Mouse (Mus musculus) layer of hippocampus, postnatal 10 days (tissue): ENCODE measurements at regions not wholly inside any gene's neighbourhood (a gene's known extent, or its start where the extent isn't known, plus 50 kb on each side); places are given as distances from the start of the nearest gene placed in this dataset.

ENCODE experiments used
- DNase-seq, 2 experiments: peaks; one replicate each; pipeline ENCODE4 v3.0.0; 2021; ENCODE audit warnings: low spot score in 2 of 2

DNA sequence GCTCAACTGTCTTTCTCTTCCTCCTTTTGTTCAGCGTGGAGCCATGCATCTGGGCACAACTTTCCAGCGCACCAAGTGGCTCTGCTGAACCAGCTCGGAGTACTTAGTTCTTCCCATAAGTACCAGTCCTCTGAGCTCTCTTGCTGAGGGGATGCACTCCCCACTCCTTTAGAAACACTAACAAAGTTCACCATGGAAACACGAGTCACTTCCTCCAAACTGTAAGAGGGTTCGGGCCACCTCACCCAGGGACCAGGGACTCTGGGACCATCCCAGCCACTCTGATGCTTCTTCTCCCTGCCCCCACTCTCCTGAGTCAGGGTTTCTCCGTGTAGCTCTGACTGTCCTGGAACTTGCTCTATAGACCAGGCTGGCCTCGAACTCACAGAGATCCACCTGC lies 107.0 kb upstream of the 1700021F07Rik start:
- no peak for DNase-seq

DNA sequence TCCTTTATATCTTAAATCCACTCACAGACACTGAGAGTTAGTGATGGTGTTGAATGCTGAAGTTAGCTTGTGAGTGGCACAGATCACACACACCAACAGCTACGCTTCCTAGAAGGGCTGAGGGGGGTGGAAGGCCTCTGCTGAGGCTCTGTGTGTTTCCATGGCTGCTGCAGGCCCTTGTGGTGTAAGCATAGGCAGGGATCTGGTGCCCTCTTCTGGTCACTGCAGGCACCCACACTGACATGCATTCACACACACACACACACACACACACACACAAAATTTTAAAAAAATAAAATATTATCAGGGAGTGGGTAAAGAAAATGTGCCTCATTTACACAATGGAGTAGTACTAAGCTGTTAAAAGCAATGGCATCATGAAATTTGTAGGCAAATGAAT lies 105.5 kb upstream of the 1700021F07Rik start:
- no peak for DNase-seq

DNA sequence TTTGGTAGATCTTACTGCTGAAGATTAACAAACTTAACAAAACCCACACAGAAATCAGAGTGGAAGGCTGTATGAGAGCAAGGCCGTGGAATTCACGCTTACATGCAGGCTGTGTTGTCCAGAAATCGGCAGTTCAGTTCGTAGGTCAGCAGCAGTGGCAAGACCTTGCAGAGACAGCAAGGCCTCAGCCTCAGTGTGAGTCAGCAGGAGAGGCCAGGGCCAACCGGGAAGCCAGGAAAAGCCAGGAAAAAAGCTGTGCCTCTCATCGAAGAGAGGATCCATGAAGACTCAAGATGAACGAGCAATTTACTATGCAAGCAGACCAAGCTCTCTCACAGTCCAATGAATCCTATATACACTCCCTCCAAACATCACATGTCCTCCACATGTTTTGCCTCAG lies 103.4 kb upstream of the 1700021F07Rik start:
- no peak for DNase-seq

DNA sequence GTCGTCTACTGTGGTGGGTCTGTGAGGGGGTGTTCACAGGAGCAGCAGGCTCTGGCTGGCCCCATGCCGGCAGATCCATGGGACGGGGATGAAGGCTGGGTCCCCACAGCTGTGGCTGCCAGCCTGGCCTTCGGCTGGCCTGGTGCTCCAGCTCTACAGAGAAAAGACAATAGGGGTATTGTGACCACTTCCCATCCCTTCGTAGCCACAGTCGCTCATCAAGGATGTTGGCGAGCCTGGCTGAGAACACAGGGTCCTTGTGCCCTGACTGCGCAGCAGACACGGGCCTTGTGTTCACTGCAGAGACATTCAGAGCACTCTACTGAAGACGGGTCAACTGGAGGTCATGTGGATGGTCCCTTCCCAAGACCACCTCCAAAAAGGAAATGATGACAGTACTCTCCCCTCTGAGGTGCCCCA lies 102.4 kb upstream of the 1700021F07Rik start:
- DNase-seq = peak; percentile 39 to 60

DNA sequence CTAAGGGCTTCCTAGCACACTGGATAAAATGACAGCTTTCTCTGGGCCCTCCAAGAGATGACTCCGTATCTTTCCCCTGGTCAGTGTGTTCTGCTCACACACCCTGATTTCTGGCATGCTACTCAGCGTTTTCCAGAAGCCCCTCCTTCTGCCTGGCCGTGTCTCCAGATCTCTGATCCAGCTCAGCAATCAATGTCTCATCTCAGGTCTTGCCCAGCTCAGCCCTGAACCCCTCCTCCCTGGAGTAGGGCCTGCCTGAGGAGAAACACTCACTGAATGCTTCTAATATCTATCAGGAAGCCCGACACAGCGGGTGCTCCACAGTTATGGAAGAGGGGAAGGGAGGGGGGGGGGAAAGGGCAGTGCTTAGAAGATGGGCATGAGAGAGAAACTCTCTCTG lies 101.9 kb upstream of the 1700021F07Rik start:
- no peak for DNase-seq

DNA sequence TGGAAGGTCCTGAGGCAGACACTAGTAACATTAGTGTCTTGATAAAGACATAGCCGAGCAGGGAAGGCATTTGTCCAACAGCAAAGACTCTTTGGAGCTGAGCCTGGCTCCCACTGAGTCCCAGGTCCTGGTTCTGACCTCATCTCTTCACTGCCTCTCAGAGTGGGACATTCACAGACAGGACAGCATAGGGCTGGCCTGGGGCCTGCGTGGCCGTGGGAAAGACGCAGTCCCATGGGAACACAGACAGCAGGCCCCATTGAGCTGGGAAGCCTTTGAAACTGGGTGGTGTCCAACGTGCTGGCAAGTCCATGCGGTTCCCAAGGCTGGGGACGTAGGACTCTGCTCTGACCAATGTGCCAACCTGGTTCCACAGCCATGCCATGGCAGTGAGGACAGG lies 97.5 kb upstream of the 1700021F07Rik start:
- peak; percentile 41 to 45 for DNase-seq

DNA sequence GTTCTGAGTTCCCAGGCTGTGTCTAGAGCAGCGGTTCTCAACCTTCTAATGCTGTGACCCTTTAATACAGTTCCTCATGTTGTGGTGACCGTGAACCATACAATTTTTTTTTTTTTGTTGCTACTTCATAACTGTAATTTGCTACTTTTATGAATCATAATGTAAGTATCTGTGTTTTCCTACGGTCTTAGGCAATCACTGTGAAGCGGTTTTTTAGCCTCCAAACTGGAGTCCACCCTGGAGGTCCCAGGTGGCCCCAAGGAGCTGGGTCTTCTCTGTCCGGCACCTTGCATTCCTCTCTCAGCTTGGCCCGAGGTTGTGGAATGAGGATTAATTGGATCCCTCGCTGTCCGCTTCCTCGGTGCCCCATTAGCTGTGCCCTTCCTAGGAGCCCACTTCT lies 96.6 kb upstream of the 1700021F07Rik start:
- DNase-seq = no peak

DNA sequence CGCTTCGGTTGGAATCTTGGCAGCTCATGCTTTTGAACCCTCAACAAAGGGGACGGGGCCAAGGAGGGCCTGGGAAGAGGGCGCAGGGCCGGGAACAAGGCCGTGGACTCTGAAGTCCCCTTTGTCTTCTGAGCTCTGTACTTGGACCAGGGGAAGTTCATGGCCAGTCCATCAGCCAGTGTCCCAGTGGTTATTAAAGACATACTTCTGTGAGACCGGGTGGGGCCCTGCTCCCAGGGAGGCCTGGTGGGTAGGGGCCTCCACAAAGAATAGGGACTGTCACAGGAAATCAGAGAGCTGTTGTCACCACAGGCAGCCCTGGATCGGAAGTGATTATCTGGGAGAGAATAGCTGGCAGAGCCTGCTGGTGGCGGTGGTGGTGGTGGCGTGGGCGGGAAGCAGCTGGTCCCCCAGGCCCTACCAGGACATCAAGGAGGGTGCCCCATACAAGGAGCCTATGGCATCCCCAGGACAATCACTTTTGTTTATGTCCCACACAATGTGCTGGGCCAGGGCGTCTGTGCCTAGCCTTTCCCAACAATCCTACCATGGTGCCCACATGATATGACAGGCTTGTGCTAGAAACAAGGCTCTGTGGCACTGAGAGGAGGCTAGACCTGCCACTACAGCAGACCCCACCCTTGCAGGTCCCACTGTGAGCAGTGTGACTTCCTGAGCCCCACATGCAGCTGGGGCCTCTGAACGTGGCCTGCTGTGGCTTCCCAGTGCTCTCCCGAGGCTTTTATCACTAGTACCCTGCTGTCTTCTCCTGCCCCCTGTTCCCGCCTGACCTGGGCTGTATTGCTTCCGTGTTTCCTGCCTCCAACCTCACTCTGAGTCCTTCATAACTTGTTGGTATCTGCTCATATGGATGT lies 96.0 kb upstream of the 1700021F07Rik start:
- DNase-seq = peak; percentile 31 to 43

DNA sequence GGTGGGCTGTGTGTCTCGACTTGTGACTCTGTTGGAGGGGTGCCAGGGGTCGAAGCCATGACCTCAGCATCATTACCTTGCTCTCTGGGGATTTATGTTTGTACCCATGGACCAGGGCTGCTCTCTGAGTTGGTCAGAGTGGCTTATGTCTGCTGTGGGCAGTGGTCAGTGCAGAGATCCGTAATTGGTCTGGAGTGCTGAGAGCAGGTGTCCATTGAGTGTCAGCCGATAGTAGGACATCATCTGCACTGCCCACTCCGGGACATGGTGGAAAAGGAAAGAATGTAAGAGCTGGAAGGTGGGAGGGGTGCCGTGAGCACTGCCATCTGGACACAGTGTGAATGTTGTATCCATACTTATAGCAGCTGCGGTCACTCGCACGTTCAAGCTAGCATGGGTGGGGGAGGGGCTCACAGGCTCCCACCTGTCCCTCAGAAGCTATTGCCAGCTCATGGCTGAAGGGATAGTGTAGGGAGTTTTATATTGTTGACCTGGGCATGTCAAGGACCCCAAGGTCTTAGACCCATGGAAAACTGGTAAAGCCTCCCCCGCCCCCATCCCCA lies 94.4 kb upstream of the 1700021F07Rik start:
- no peak for DNase-seq

DNA sequence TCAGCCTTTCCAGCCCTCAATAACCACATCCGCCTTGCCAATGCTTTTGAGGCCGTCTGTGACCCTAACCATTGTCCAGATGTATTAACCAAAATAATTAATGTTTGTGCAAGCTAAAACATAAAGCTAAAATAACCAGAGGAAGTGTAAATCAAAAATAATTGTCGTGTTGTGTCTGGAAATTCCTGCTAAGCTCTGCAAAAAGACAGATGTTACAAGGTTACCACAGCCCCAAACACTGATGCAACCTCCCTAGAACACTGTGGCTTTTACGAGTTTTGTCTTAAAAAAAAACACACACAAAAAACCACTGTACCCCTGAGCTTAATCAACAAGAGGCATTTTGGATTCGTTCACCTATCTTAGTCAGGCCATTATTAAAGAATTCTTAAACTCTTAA lies 90.5 kb upstream of the 1700021F07Rik start:
- no peak for DNase-seq

DNA sequence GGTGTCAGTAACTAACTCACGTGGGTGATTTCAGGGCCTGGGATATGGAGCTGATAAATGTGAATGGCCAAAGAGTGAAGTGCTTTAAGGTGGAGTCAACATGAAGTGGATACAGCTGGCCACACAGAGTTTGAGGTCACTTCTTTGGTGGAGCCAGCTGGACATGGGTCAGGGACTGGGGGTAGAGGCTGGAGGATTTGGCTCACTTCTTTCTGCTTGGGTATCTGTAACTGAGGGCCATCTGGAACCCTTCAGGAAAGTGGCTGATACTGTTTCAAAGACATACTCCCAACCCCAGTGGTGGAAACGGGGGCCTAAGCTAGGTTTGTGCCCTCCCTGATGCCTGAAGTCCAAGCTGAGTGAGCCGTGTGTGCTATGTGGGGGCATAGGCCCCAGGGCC lies 90.1 kb upstream of the 1700021F07Rik start:
- no peak for DNase-seq

DNA sequence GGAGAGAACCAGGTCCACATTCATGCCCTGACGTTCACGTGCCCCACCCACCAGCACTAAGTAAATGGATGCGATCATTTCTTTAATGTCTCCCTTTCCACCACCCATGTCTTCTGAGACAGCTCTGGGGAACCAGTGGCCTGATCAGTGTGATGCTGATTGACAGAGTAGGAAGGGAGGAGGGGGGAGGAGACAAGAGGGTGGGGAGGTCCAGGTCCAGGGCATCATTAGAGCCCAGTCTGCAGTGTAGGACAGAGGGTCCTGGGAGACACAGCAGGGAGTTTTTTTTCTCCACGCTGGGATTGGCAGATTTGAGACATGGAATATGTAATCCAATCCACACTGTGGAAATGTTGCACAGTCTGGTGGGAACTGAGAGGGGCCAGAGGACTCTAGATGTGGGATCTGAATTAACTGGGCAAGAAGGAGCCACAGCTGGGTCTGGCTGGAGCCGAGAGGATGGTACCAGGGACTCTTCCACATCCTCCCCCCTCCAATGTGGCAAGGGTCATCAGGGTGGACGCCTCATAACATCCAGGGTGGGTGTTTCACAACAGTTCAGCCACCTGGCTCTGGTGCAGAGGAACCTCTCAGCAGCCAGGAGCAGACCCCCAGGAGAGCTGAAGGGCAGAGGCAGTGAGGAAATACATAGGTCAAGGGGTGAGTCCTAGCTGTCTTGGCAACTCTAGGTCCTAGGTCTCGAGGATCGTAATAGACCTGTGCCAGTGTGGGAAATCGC lies 89.3 kb upstream of the 1700021F07Rik start:
- no peak for DNase-seq

DNA sequence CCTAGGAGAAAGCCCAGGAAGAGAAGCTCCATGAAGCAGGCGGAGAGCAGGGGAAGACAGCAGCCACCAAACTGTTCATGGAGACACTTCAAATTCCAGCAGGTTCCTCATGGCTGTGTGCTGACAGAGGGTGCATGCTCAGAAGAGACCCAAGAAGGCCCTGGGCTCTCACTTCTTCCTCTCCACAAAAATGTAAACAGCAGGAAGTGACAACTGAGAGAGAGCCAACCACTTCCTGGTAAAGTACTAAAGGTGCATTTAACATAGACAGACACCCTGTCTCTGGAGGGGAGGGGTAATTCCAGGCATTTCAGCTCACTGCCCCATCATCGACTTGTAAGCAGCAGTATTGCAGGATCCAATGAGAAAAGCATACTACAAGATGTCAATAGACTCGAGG lies 85.8 kb upstream of the 1700021F07Rik start:
- no peak for DNase-seq

DNA sequence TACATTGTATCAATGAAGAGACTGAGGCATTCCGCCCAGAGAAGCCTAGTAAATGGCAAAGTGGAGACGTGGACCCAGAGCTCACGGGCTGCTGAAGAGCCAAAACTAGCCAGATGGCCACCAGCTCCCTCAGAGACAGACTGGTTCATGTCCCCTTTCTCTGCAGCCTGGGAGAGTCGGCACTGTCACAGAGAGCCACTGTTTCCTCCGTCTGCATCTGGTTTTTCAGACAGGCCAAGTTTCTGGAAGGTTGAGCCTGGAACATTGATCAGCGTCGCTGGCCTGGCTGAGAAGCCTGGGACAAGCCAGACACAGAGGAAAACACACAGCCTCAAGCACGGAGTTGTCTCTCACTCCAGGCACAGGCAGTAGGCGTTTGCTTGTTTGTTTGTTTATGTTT lies 83.4 kb upstream of the 1700021F07Rik start:
- peak; percentile 31 to 36 for DNase-seq

DNA sequence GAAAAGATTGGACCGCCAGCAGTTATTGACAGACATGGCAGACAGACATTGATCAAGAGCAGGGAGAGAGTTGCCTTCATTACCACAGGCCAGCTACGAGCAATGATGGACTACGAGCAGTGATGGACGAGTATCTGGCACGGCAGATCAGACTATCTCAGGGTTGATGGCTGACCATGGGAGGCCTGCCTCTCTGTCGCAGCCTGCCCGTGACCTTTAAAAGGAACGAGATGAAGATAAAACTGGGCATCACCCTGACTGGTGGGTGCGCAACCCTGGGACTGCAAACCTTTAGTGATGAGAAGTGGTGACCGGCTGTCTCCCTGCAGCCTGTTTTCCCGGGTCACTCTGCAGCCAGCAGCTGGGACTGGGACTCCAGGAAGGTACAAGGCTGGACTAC lies 80.3 kb upstream of the 1700021F07Rik start:
- DNase-seq = no peak

DNA sequence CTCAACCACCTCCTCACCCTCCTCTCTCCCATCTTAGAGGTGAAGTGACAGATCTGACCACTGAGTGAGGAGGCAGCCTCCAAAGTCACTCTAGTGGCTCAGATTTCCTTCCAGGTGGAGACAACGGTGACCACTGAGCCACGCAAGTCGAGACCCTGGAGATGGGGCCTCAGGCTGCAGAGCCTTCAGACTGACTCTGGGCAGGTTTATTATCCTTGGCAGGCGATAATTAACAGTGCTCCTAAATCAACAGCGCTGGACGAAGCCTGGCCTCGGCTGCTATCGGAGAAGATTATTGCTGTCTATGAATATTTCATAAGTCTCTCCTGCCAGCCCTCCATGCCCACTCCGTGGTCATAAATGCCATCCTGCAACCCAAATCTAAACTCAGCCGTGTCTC lies 79.1 kb upstream of the 1700021F07Rik start:
- DNase-seq = no peak

DNA sequence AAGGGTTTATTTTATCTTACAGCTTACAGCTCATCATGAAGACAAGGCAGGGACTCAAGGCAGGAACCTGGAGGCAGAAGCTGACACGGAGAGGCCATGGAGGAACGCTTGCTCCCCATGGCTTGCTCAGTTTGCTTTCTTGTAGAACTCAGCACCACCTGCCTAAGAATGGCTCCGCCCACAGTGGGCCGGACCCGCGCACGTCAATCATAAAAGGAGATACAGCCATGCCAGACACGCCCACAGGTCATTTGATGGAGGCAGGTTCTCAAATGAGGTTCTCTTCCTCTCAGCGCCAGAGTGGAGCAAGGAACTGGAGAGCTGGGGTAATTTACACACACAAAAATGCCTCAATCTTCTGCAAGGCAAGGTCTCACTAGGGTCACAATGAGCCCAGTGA lies 78.0 kb upstream of the 1700021F07Rik start:
- DNase-seq = no peak

DNA sequence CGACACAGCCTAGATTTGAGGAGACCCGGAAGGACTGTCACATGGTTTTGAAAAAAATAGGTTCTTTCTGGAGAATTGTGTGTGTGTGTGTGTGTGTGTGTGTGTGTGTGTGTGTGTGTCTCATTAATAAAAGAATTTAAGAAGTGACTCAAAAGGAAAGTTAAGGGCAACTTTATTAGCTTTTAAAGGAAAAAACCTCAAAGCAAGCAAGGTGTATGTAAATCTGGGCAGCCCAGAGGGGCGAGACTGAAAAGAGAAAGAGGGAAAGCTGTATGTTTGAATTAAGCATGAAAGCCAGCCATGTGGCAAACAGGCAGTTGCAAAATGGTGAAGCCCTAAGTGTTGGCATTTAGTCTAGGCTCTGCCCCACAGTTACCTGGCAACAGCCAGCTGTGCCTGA lies 77.3 kb upstream of the 1700021F07Rik start:
- no peak for DNase-seq

DNA sequence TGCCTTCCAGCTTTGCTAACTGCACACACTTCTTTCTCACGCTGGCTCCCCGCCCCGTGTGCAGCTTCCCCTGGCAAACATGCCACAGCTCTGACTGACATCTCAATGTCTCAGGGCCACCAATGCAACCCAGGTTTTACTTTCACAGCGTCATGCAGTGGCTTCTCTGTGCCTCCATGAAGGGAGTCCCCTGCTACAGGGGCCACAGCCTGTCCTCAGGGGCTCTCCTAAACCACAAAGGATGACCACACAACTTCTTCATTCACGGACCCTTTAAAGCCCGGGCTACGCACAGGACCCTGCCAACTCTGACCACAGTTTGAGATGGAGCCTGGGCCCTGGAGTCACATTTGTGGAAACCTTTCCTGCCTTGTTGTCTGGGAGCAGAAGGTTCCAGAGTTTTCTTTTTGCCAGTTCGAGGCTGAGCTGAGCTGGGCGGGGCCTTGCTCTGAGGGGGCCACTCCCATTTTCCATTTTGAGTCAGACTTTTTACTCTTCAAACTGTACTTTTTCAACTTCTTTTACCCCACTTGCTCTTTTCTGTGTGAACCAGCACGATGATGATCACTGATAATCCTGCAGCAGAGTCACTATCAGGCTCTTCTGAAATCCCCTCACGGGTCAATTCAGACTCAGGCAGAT lies 73.7 kb upstream of the 1700021F07Rik start:
- no peak for DNase-seq

DNA sequence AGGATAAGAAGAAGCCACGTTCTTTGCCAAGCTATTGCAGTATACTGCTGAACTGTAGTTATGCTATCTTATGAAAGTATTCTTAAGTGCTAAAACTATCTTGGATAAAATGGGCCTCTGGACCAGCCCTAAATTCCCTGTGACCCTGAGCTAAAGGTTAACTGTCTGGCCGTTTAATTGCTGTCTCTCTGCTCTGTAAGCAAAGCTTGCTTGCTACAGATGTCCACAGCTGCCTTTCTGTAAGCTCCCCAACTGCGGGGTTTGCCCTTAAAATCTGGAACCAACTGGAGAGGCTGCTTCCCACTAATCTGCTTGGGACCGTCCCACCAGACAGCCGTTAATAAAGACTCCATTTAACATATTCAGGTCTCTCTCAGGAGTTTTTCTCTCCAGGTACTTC lies 73.2 kb upstream of the 1700021F07Rik start:
- no peak for DNase-seq

DNA sequence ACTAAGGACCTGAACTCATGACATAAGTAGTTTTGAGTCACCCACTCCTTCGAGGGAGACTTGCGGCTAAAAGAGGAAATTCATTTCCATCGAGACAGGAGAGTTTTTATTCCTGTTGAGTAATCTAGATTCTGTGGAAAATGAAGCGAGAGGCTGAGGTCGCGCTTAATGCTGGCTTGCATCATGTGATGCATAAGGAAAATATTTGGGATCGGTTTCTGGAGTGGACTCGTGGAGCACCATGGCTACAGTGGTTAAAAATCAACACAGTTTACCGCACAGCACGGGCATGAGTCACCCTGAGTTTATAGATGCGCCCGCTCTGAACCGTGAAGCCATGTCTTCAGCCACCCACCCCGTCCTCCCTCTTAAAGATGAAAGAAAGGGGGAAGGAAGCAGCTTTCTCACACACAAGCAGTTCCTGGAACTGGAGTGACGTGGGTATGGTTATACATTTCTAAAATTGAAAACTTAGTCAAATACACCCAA lies 70.3 kb upstream of the 1700021F07Rik start:
- DNase-seq = no peak

DNA sequence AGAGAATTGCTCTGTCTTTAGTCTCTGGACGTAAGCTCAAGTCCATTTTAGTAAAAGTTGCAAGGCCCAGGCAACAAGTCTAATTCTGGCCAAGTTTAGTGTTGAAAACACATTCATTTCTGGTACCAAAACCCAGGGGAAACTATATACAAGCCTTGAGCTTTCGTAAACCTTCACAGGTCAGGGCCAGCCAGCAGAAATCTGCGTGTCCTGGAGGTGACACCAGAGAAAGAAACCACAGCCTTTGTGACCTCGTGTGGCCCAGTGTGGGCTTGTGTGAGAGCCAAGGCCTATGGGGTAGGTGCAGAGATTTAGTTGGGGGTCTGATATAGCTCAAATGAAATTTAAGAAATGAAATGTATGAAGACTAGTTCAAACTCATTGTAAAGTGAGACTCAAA lies 69.6 kb upstream of the 1700021F07Rik start:
- no peak for DNase-seq
